Mouse (Mus musculus): ENCODE measurements around the gene Orai1. TPM values are rescaled to one million over a fixed set of nuclear protein-coding genes. Genes with fewer than 3 reads are reported as not detected.

Orai1 gene
- 1.2 TPM for polyA plus RNA-seq (2014; fragmentation: Illumina TruSeq; extraction: RNeasy Lipid Tissue Mini Kit (QIAGEN cat#74804))

DNA sequence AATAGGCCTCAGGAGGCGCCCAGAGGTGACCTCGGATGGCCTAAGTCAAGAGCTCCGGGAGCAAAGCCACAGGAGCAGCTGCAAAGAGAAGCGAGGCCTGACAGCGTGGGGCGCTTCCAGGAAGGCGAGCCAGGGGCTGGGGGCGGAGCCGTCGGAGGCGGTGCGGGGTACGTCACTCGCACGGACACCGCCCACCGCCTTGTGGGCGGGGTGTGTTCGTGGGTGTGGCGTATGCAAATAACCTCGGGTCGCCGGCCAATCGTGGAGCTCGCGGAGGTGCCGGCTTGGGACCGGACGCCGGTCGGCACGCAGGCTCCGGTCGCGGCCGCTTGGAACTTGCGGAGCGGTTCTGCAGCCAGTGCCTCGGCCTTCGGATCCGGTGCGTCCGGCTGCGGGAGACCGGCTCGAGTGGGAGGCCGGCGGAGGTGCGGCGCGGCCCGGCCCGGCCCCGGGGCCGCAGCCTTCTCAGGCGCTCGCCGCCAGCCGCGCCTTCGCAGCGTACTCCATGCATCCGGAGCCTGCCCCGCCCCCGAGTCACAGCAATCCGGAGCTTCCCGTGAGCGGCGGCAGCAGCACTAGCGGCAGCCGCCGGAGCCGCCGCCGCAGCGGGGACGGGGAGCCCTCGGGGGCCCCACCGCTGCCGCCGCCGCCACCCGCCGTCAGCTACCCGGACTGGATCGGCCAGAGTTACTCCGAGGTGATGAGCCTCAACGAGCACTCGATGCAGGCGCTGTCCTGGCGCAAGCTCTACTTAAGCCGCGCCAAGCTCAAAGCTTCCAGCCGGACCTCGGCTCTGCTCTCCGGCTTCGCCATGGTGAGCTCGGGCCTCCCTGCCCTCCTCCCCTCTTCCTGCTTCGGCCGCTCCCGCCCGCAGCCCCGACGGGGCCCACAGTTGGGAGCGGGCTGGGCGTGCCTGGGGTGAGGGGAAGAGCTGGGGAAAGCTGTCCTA lies at the start of gene Orai1:
TSS of gene Orai1 (plus strand) at position 322 of the 949 bp plus-strand sequence.

DNA sequence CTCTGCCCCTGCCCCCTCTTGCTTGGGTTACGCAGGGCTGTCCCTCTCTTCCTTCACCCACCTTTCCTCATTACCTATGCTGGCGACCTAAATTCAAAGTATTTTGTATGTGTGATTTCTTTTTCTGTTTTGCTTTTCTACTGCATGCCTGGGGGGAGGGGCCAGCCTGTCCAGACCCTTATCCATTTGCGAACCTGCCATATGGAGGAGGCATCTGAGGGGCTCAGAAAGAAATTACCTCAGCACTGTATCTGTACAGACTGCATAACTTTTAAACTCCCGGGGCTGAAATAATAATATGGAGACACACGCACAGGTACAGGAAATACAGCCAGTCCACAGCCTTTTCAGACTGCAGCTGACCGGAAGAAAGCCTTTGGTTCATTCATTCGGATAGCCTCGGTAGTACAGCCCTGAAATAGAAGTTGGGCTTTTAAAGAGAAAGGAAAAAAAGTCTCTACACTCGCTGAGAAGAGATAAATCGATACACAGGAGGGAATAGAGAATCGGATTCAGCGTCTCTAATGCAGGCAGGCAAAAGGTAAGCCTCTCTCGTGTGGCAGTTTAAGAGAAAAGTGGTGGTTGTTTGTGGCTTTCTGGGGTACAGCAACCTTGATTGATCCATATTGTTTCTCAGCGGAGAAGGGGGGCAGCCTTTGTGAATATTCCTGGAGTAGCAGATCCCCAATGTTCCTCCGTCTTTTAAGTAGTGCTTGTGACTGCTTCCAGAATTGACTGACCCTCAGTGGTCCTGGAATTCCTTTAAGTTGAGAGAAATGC lies 25.1 kb upstream of the Orai1 start, which contains the start of gene Kdm2b:
TSS of gene Kdm2b (minus strand) at position 273 of the 780 bp plus-strand sequence.

DNA sequence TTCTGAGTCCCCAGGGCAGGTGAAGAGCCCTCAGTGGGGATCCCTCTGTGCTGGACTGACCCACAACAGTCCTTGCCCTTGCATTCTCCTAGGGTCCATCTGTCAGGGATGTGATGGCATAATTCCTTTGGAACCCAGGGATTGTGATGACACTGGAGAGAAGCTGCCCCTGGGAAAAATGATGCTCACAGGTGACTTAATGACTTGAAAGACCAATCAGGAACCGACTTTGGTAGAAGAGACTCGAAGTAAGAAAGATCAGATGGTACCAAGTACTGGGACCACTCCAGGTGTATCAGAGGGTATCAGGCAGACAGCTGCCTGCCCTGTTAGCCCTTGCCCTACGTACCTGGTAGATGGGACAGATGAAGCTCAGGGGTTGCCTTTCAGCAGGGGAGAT lies 32.0 kb downstream of the Orai1 start, which contains the start of gene Morn3:
TSS of gene Morn3 (minus strand) at position 101 of the 400 bp plus-strand sequence.

DNA sequence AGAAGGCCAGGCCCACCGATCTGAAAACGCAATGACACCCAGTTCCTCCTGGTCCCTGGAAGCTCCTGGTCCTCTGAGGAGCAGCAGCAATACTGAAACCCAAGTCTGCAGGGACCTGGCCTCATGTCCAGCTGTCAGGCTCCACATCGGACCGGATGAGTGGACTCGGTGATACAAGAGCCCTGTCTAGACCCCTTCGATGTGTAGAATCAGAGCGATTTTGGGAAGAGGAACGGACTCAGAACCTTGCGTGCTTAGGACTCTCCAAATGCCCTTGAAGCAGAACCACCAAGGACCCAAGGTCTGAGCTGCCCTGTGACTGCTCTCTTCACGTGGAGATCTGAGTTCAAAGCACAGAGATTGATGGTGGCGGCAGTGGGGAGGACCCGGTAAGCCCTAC lies 53.2 kb downstream of the Orai1 start, which contains the start of gene Tmem120b:
TSS of gene Tmem120b (plus strand) at position 301 of the 400 bp plus-strand sequence.

Other genes starting within 250 kb of the Orai1 start
- gene Camkk2, start 235.7 kb upstream of the Orai1 start, polyA plus RNA-seq (2014; fragmentation: Illumina TruSeq; extraction: RNeasy Lipid Tissue Mini Kit (QIAGEN cat#74804)) = 17.6 TPM
- gene Anapc5, start 193.7 kb upstream of the Orai1 start, polyA plus RNA-seq (2014; fragmentation: Illumina TruSeq; extraction: RNeasy Lipid Tissue Mini Kit (QIAGEN cat#74804)) = 301 TPM
- 22.6 TPM for gene Rnf34, start 165.0 kb upstream of the Orai1 start, polyA plus RNA-seq (2014; fragmentation: Illumina TruSeq; extraction: RNeasy Lipid Tissue Mini Kit (QIAGEN cat#74804))
- gene Kdm2b, start 25.3 kb upstream of the Orai1 start, polyA plus RNA-seq (2014; fragmentation: Illumina TruSeq; extraction: RNeasy Lipid Tissue Mini Kit (QIAGEN cat#74804)) = 34.4 TPM
- gene Morn3, start 31.9 kb downstream of the Orai1 start, polyA plus RNA-seq (2014; fragmentation: Illumina TruSeq; extraction: RNeasy Lipid Tissue Mini Kit (QIAGEN cat#74804)) = not detected
- gene Tmem120b, start 53.3 kb downstream of the Orai1 start, polyA plus RNA-seq (2014; fragmentation: Illumina TruSeq; extraction: RNeasy Lipid Tissue Mini Kit (QIAGEN cat#74804)) = 2.9 TPM
- not detected for gene Rhof, start 117.6 kb downstream of the Orai1 start, polyA plus RNA-seq (2014; fragmentation: Illumina TruSeq; extraction: RNeasy Lipid Tissue Mini Kit (QIAGEN cat#74804))
- 5.4 TPM for gene Setd1b, start 127.1 kb downstream of the Orai1 start, polyA plus RNA-seq (2014; fragmentation: Illumina TruSeq; extraction: RNeasy Lipid Tissue Mini Kit (QIAGEN cat#74804))
- 6.9 TPM for gene Psmd9, start 154.3 kb downstream of the Orai1 start, polyA plus RNA-seq (2014; fragmentation: Illumina TruSeq; extraction: RNeasy Lipid Tissue Mini Kit (QIAGEN cat#74804))
- gene Hpd, start 167.7 kb downstream of the Orai1 start, polyA plus RNA-seq (2014; fragmentation: Illumina TruSeq; extraction: RNeasy Lipid Tissue Mini Kit (QIAGEN cat#74804)) = not detected
- gene Wdr66, start 237.0 kb downstream of the Orai1 start, polyA plus RNA-seq (2014; fragmentation: Illumina TruSeq; extraction: RNeasy Lipid Tissue Mini Kit (QIAGEN cat#74804)) = 1.1 TPM